Mouse (Mus musculus) cerebellum, adult 2 months (tissue): Measurements from ENCODE around the gene Kcng1.

Experiments used
- CTCF ChIP-seq: fragments of 200-500 bp; IDR thresholded peaks from 2 replicates; pipeline ENCODE4 v1.5.1; 2011; ENCODE audit warnings: low read depth, mild to moderate bottlenecking, control low read depth, low read length, moderate library complexity, borderline replicate concordance; ENCODE audit not compliant: insufficient read depth
- POLR2A ChIP-seq: fragments of 200-500 bp; IDR thresholded peaks from 2 replicates; pipeline ENCODE4 v1.6.1; 2011; ENCODE audit warnings: low read length, control low read depth, borderline replicate concordance; ENCODE audit not compliant: insufficient read depth

DNA sequence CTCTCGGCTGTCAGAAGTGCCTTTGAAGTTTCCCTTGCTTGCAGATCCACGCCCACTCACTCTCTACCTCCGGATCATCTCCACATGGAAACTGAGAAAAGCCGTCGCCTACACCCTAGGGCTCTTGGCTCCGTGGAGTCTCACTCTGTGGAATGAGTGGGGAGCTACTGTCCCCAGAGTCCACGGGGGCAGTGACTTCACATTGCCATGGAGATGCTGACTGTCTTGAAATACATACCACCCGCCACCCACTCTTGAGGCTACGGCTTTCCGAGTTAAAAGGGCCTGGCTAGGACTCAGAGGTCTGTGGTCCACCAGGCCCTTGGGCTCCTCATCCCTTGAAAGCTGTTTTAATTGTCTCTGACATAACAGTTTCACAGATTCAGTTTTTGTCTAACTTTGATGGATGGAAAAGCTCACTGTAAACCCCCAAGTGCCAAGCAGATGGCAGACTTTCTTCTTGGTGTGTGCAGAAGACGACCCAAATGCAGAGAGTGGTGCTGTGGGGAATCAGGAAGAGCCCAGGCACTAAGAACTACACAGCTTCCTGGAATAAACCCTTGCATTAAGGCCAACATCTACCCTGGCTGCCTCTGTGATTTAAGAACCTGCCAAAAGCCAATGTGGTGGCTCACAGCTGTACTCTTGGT is 49.0 kb upstream of the Kcng1 start:
- TF ChIP-seq CTCF (no peak), POLR2A (no peak)
